Mouse (Mus musculus) heart, embryonic 15.5 days (tissue): ENCODE measurements at regions not wholly inside any gene's neighbourhood (a gene's known extent, or its start where the extent isn't known, plus 50 kb on each side); places are given as distances from the start of the nearest gene placed in this dataset.

Experiments
- ATAC-seq: fragments of 200-750 bp; cut with Nextera tagmentation; replicated peaks from 2 replicates; pipeline ENCODE4 v1.8.0; 2017; ENCODE audit warnings: low read depth, moderate TSS enrichment; ENCODE audit not compliant: insufficient number of reproducible peaks, insufficient read depth, low FRiP score
- H3K27ac ChIP-seq: fragments of 300-500 bp; sonication (generic); 2 replicates; pipeline ENCODE4 v1.5.1; 2015; ENCODE audit warnings: mild to moderate bottlenecking, inconsistent platforms
- H3K27me3 ChIP-seq: fragments of 300-500 bp; sonication (generic); 2 replicates; pipeline ENCODE4 v1.6.1; 2015; ENCODE audit warnings: inconsistent platforms
- H3K36me3 ChIP-seq: fragments of 300-500 bp; sonication (generic); 2 replicates; pipeline ENCODE4 v1.6.1; 2015; ENCODE audit warnings: mild to moderate bottlenecking, inconsistent platforms
- H3K4me1 ChIP-seq: fragments of 300-500 bp; sonication (generic); replicated peaks from 2 replicates; pipeline ENCODE4 v1.6.1; 2015; ENCODE audit warnings: inconsistent platforms
- H3K4me2 ChIP-seq: fragments of 300-500 bp; sonication (generic); 2 replicates; pipeline ENCODE4 v1.6.1; 2015; ENCODE audit warnings: inconsistent platforms, mild to moderate bottlenecking, moderate library complexity
- H3K4me3 ChIP-seq: fragments of 300-500 bp; sonication (generic); 2 replicates; pipeline ENCODE4 v1.5.1; 2015; ENCODE audit warnings: mild to moderate bottlenecking, inconsistent platforms
- H3K9ac ChIP-seq: fragments of 300-500 bp; sonication (generic); 2 replicates; pipeline ENCODE4 v1.6.1; 2015; ENCODE audit warnings: mild to moderate bottlenecking, inconsistent platforms
- H3K9me3 ChIP-seq: fragments of 300-500 bp; sonication (generic); replicated peaks from 2 replicates; pipeline ENCODE4 v1.6.1; 2016; ENCODE audit warnings: inconsistent platforms
- WGBS: fragments of 180-500 bp; shearing (Covaris S2); methylation state at CpG from one replicate; pipeline ENCODE4 v1.1.7; 2015; ENCODE audit warnings: mixed read lengths; 5-methylcytosine and 5-hydroxymethylcytosine counted together

DNA sequence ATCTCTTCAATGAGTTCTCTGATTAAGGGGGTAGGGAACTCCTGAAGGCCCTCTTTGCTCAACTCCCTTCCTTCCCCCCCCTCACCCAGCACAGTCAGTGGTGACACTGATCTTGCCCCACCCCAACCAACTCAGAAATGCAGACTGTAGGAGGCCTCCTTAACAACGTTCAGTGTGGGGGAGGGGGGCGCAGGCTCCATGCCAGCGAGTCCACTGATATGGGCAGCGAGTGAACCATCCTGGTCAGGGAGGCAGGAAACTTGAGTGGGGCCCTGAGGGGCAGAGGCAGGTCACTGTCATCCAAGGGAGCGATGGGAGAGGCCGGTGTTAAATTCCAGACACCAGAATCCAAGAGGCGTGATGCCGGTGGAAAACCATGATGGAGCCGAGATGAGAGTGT is 70.5 kb upstream of the Calm2 start:
- peak overlapping the region; percentile 42 for H3K4me2 ChIP-seq
- no peaks in the 10 kb centered on the region for H3K27me3 ChIP-seq
- no peaks in the 10 kb centered on the region for H3K9me3 ChIP-seq
- H3K27ac ChIP-seq = no peak overlapping the region
- ATAC-seq = peak; percentile 52; the same call in 1 of the 2 replicates
- no peak overlapping the region for H3K4me3 ChIP-seq
- H3K36me3 ChIP-seq = no peaks in the 10 kb centered on the region
- H3K9ac ChIP-seq = no peak overlapping the region
- H3K4me1 ChIP-seq = peaks cover 41% of the 10 kb centered on the region
- WGBS = 17% methylated on average over 9 of the region's 9 CpGs

DNA sequence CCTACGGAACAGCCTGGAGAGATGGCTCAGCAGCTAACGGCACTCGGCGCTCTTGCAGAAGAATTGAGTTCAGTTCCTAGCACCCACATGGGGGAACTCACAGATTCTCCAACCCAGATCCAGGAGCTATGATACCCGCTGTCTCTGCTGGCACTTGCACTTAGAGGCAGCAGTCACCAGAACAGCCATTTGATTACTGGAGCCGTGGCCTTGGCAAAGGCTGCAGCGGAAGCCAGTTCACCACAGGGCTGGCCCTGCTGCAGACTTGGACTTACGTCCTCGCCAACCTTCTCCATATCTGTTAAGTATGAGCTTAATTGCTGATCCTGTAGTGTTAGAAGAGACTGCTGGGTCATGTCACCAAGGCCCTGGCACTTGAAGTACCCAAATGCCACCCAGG is 72.7 kb upstream of the Calm2 start:
- no peak for ATAC-seq
- no peak overlapping the region for H3K4me2 ChIP-seq
- WGBS = 87% methylated on average over 9 of the region's 9 CpGs

DNA sequence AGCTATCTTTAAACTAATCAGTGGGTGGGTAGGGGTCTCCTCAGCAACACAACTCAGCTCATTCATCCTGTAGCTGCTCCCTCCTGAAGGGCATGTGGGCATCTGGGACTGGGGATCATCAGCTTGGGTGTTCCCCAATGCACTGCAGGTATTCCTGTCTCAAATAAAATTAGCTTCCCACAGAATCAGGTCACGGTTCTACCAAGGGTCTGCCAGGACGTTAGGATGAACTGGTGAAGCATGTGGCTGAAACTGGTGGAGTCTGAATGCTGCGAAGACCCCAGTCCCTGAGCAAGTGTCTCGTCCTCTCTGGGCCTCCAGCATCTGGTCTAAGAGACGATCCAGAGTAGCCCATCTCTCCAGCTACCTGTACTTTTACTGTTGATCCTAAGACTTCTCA is 74.1 kb upstream of the Calm2 start:
- Histone ChIP-seq H3K9ac (no peak overlapping the region), H3K4me2 (no peak overlapping the region), H3K4me3 (no peak overlapping the region), H3K36me3 (no peaks in the 10 kb centered on the region), H3K27me3 (no peaks in the 10 kb centered on the region), H3K27ac (no peak overlapping the region), H3K4me1 (peaks cover 30% of the 10 kb centered on the region), H3K9me3 (no peaks in the 10 kb centered on the region)
- WGBS = 92% methylated on average over 5 of the region's 5 CpGs
- no peak for ATAC-seq

More for the DNA sequence above, 72.7 kb upstream of the Calm2 start:
- no peak overlapping the region for H3K4me3 ChIP-seq
- no peaks in the 10 kb centered on the region for H3K9me3 ChIP-seq
- no peak overlapping the region for H3K9ac ChIP-seq
- H3K27ac ChIP-seq = no peak overlapping the region
- no peaks in the 10 kb centered on the region for H3K27me3 ChIP-seq
- H3K4me1 ChIP-seq = peaks cover 34% of the 10 kb centered on the region
- no peaks in the 10 kb centered on the region for H3K36me3 ChIP-seq

DNA sequence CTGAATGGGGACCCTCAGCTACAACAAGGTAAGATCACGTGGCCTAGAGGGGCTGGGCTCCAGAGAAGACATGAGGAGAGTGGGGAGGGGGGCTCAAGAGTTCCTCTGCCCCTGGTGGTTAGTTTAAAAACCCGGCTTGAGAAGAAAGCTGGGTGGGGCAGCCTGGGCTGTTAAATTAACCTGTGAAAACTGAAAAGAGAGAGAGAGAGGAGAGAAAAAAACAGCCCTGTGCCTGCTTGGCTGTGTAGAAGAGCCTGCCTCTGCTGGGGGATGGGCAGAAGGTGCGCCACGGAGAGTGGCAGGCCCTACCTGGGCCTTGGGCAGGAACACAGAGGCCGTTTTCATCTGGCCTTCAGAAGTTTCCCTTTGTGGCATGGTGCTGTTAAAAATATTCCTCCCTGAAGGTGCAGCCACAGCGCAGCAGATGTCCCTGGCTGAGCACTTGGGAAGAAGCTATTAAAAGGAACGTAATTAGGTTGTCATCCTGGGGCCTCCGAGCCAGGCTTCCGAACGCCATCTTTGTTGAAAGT is 75.0 kb upstream of the Calm2 start:
- Histone ChIP-seq H3K9ac (no peak overlapping the region), H3K27ac (peak overlapping the region; percentile 61; the same call in 1 of the 2 replicates), H3K4me2 (no peak overlapping the region; the same call in 1 of the 2 replicates), H3K9me3 (no peaks in the 10 kb centered on the region), H3K36me3 (no peaks in the 10 kb centered on the region), H3K27me3 (no peaks in the 10 kb centered on the region), H3K4me1 (peaks cover 30% of the 10 kb centered on the region), H3K4me3 (no peak overlapping the region)
- no peak for ATAC-seq
- 23% methylated on average over 10 of the region's 10 CpGs for WGBS

DNA sequence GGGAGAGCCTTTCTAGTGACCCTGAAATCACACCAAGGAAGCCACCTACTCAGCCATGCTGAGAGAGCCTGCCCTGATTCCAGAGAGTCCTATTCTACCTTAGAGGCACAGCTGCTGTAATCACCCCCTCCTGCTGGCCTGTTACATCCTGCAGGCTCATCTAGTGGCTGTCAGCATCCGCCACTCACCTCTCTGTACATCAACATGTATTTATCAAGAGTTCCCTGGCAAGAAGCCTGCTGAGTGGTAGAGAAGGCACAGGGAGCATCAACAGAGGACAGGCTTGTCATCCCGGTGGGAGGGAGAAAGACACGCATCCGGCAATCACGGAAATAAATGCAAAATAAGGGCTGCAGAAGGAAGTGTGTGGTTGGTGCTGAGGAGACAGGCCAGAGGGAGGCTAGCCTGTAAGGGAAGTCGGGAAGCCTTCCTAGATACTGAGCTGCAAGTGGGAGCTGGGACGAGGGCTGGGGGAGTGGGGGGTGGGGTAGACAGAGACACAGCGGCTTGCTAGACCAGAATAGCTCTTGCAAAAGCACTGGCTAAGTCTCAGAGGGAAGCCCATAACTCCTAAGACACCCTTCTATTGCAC is 75.9 kb upstream of the Calm2 start:
- Histone ChIP-seq H3K9ac (no peak overlapping the region), H3K27ac (peak overlapping the region; percentile 61), H3K4me1 (peaks cover 25% of the 10 kb centered on the region), H3K36me3 (no peaks in the 10 kb centered on the region), H3K4me3 (no peak overlapping the region), H3K4me2 (peak overlapping the region; percentile 26), H3K9me3 (no peaks in the 10 kb centered on the region), H3K27me3 (no peaks in the 10 kb centered on the region)
- WGBS = 7% methylated on average over 8 of the region's 8 CpGs
- ATAC-seq = peak; percentile 66; the same call in 1 of the 2 replicates

DNA sequence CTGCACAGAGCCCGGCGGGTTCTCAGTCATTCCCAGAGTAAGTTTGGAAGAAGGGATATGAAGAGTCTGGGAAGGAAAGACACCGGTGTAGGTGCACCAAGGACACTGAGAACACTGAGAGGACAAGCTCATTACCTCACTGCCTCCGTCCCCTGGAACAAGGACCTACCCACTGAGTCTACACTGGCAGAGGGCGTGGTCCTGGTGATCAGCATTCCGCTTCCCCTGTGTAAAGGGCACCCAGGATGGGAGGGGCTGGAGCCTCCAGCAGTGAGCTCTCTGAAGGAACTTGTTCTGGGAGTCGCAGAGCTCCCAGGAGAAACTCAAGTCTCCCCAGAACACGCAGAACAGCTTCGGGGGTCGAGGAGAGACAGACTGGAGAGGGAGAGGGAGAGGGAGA is 76.9 kb upstream of the Calm2 start:
- Histone ChIP-seq H3K9ac (no peak overlapping the region), H3K9me3 (no peaks in the 10 kb centered on the region), H3K4me2 (no peak overlapping the region), H3K27me3 (no peaks in the 10 kb centered on the region), H3K4me3 (no peak overlapping the region), H3K4me1 (peaks cover 22% of the 10 kb centered on the region), H3K36me3 (no peaks in the 10 kb centered on the region), H3K27ac (no peak overlapping the region)
- WGBS = 44% methylated on average over 10 of the region's 10 CpGs
- no peak for ATAC-seq

DNA sequence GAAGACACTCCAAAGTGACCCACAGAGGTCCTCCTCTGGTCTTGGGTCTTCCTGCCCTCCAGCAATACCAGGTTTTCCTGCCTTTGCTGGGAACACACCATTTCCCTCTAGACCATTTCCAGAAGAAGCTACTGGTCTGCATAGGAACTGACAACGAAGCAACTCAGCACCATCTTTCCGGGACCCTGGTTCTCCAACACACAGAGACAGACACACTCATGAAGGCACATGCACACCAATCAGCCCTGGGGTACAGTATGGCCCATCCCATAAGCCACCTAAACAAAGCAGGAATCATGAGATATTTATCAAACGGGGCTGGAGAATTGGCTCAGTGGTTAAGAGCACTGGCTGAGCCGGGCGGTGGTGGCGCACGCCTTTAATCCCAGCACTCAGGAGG is 80.4 kb upstream of the Calm2 start:
- no peaks in the 10 kb centered on the region for H3K9me3 ChIP-seq
- H3K27me3 ChIP-seq = no peaks in the 10 kb centered on the region
- H3K4me3 ChIP-seq = no peak overlapping the region
- no peaks in the 10 kb centered on the region for H3K36me3 ChIP-seq
- peaks cover 38% of the 10 kb centered on the region for H3K4me1 ChIP-seq
- H3K4me2 ChIP-seq = no peak overlapping the region
- 92% methylated on average over 7 of the region's 7 CpGs for WGBS
- no peak for ATAC-seq
- no peak overlapping the region for H3K27ac ChIP-seq
- no peak overlapping the region for H3K9ac ChIP-seq

- 12% methylated on average over 29 of the region's 29 CpGs for WGBS
- peaks cover 27% of the 10 kb centered on the region for H3K4me1 ChIP-seq
- H3K4me2 ChIP-seq = peak overlapping the region; percentile 72
- H3K9ac ChIP-seq = 0 out of 2 replicates have a peak overlapping the region, but pooled peaks have one; percentile 17
- no peaks in the 10 kb centered on the region for H3K9me3 ChIP-seq
- ATAC-seq = peak; percentile 76
- peak overlapping the region; percentile 71 for H3K27ac ChIP-seq
- no peaks in the 10 kb centered on the region for H3K27me3 ChIP-seq
- H3K36me3 ChIP-seq = no peaks in the 10 kb centered on the region
- peak overlapping the region; percentile 50 for H3K4me3 ChIP-seq
Observed at GRCm38 (mm10) chr17:87530162-87530817, 83.6 kb upstream of the Calm2 start.

- peak overlapping the region; percentile 72 for H3K4me2 ChIP-seq
- ATAC-seq = peak; percentile 20; the same call in 1 of the 2 replicates
- H3K9ac ChIP-seq = peak overlapping the region; percentile 45
- no peaks in the 10 kb centered on the region for H3K27me3 ChIP-seq
- H3K36me3 ChIP-seq = no peaks in the 10 kb centered on the region
- H3K27ac ChIP-seq = peak overlapping the region; percentile 71
- WGBS = 4% methylated on average over 17 of the region's 17 CpGs
- H3K4me1 ChIP-seq = peaks cover 27% of the 10 kb centered on the region
- no peaks in the 10 kb centered on the region for H3K9me3 ChIP-seq
- peak overlapping the region; percentile 50 for H3K4me3 ChIP-seq
Observed at GRCm38 (mm10) chr17:87530818-87531410, 84.2 kb upstream of the Calm2 start.

DNA sequence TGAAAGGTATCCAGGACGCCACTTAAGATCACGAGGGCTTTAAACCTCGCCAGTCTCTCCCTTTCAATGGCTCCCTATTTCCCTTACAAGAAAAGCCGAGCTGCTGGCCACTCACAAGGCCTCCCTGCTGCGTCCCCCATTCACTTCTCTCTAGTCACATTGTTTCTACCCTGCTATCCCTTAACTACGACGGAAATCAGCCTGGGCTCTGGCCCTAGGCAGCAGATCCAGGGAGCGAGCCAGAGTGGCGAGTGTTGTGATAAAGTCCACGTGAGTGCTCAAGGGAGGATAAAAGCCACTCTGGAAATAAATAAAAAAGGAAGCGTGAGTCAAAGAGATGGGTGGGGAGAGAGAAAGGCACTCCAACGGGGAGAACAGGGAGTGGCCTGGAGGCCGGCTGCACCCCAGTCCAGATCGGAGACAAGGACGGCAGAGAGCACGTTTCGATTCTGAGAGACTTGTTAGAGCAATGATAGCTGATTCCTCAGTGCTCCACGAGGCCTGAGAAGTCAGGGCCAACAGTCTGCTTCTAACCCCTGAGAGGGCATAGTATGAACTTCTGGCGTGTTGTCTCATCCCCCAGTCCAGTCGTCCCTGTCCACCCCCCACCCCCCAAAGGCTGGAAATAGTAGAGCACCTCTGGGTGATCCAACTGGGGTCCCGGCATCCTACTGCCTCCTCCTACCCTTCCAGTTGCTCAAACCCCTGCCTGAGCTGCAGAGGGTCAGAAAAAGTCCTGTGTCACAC is 84.8 kb upstream of the Calm2 start:
- 5% methylated on average over 21 of the region's 21 CpGs for WGBS
- Histone ChIP-seq H3K9ac (peak overlapping the region; percentile 45), H3K4me2 (peak overlapping the region; percentile 72), H3K27ac (peak overlapping the region; percentile 71), H3K27me3 (no peaks in the 10 kb centered on the region), H3K36me3 (no peaks in the 10 kb centered on the region), H3K9me3 (no peaks in the 10 kb centered on the region), H3K4me3 (peak overlapping the region; percentile 50), H3K4me1 (peaks cover 27% of the 10 kb centered on the region)
- ATAC-seq = peak; percentile 42

GRCm38 (mm10) chr17:87532158-87532545 is 85.4 kb upstream of the Calm2 start:
- H3K36me3 ChIP-seq = no peaks in the 10 kb centered on the region
- WGBS = 10% methylated on average over 9 of the region's 9 CpGs
- peak overlapping the region; percentile 71 for H3K27ac ChIP-seq
- no peaks in the 10 kb centered on the region for H3K9me3 ChIP-seq
- peak overlapping the region; percentile 72 for H3K4me2 ChIP-seq
- peak overlapping the region; percentile 45; the same call in 1 of the 2 replicates for H3K9ac ChIP-seq
- peak overlapping the region; percentile 50 for H3K4me3 ChIP-seq
- ATAC-seq = no peak
- H3K4me1 ChIP-seq = peaks cover 27% of the 10 kb centered on the region
- no peaks in the 10 kb centered on the region for H3K27me3 ChIP-seq
